Mouse (Mus musculus): Measurements from ENCODE around the gene Fibp.
"Not testable (repeated sequence)": the region's sequence is repeated elsewhere in the genome, so short reads cannot be mapped to it uniquely, and the experiment has no call there.

Gene Fibp

GRCm38 (mm10) chr19:5487768-5488550, 27.5 kb downstream of the Fibp start, which contains the start of gene Mus81:
Gene Mus81, minus strand, starts transcription at chr19:5488402.
- in situ Hi-C loops (cut with MboI, MseI), result no loop called here

GRCm38 (mm10) chr19:5488878-5489571, 28.6 kb downstream of the Fibp start:
- in situ Hi-C loops (cut with MboI, MseI), result no loop called here

GRCm38 (mm10) chr19:5489721-5490120, 29.3 kb downstream of the Fibp start:
- in situ Hi-C loops (cut with MboI, MseI), result not testable (repeated sequence)

- in situ Hi-C loops (cut with MboI, MseI), result no loop called here
These were observed 30.0 kb downstream of the Fibp start, which contains the start of gene Cfl1 for GRCm38 (mm10) chr19:5490313-5490897. Gene Cfl1, plus strand, starts transcription at chr19:5490455.

GRCm38 (mm10) chr19:5490898-5491708, 30.7 kb downstream of the Fibp start:
- in situ Hi-C loops (cut with MboI, MseI), result no loop called here

GRCm38 (mm10) chr19:5492641-5493040, 32.2 kb downstream of the Fibp start:
- in situ Hi-C loops (cut with MboI, MseI), result no loop called here

GRCm38 (mm10) chr19:5493301-5493721, 32.9 kb downstream of the Fibp start:
- in situ Hi-C loops (cut with MboI, MseI), result not testable (repeated sequence)

- in situ Hi-C loops (cut with MboI, MseI), result no loop called here
These were observed 33.9 kb downstream of the Fibp start for GRCm38 (mm10) chr19:5494314-5494713.

GRCm38 (mm10) chr19:5495353-5496051, 35.1 kb downstream of the Fibp start:
- in situ Hi-C loops (cut with MboI, MseI), result no loop called here

- in situ Hi-C loops (cut with MboI, MseI), result no loop called here
These were observed 35.6 kb downstream of the Fibp start for GRCm38 (mm10) chr19:5496052-5496370.

- in situ Hi-C loops (cut with MboI, MseI), result no loop called here
These were observed 40.0 kb downstream of the Fibp start for GRCm38 (mm10) chr19:5500330-5500875.

GRCm38 (mm10) chr19:5503687-5504086, 43.3 kb downstream of the Fibp start, which contains the start of gene 1700020D05Rik:
Gene 1700020D05Rik, minus strand, starts transcription at chr19:5503787.
- in situ Hi-C loops (cut with MboI, MseI), result no loop called here

- in situ Hi-C loops (cut with MboI, MseI), result no loop called here
These were observed 49.9 kb downstream of the Fibp start, which contains the start of gene Snx32 for GRCm38 (mm10) chr19:5510031-5511026. Gene Snx32, minus strand, starts transcription at chr19:5510538.

- in situ Hi-C loops (cut with MboI, MseI), result no loop called here
These were observed 50.7 kb downstream of the Fibp start for GRCm38 (mm10) chr19:5511074-5511632.

- in situ Hi-C loops (cut with MboI, MseI), result no loop called here
These were observed 51.9 kb downstream of the Fibp start for GRCm38 (mm10) chr19:5512091-5513004.

- in situ Hi-C loops (cut with MboI, MseI), result no loop called here
These were observed 52.6 kb downstream of the Fibp start for GRCm38 (mm10) chr19:5513005-5513349.
